Mouse (Mus musculus) heart, embryonic 10.5 days (tissue): Measurements from ENCODE around the gene Igfn1. TPM values are rescaled to one million over a fixed set of nuclear protein-coding genes. Genes with fewer than 3 reads are reported as not detected.

ENCODE experiments used
- DNase-seq: peaks from one replicate; pipeline ENCODE4 v3.0.0-alpha.2; 2017; ENCODE audit warnings: low spot score
- H3K27ac ChIP-seq: fragments of 300-500 bp; sonication (generic); 2 replicates; pipeline ENCODE4 v1.5.1; 2016; ENCODE audit warnings: mild to moderate bottlenecking
- H3K27me3 ChIP-seq: fragments of 300-500 bp; sonication (generic); 2 replicates; pipeline ENCODE4 v1.6.1; 2016; ENCODE audit warnings: mild to moderate bottlenecking; ENCODE audit not compliant: poor library complexity, insufficient read depth, severe bottlenecking
- H3K36me3 ChIP-seq: fragments of 300-500 bp; sonication (generic); 2 replicates; pipeline ENCODE4 v1.6.1; 2016; ENCODE audit warnings: mild to moderate bottlenecking, moderate library complexity
- H3K4me1 ChIP-seq: fragments of 300-500 bp; sonication (generic); 2 replicates; pipeline ENCODE4 v1.6.1; 2016; ENCODE audit warnings: mild to moderate bottlenecking
- H3K4me3 ChIP-seq: fragments of 300-500 bp; sonication (generic); 2 replicates; pipeline ENCODE4 v1.5.1; 2016; ENCODE audit warnings: mild to moderate bottlenecking, moderate library complexity
- H3K9me3 ChIP-seq: fragments of 300-500 bp; sonication (generic); 2 replicates; pipeline ENCODE4 v1.6.1; 2016; ENCODE audit warnings: mild to moderate bottlenecking, moderate library complexity
- WGBS: fragments of 180-500 bp; shearing (Covaris S2); methylation state at CpG from one replicate; pipeline ENCODE4 v1.1.7; 2016; 5-methylcytosine and 5-hydroxymethylcytosine counted together
- polyA plus RNA-seq: library from polyadenylated mRNA; unstranded; fragments of >200 nt; fragmentation: Nextera tagmentation; extraction: Ambion mirVana; gene quantifications from 2 replicates; pipeline ENCODE4 v1.2.1, GENCODE M21; 2016

The Igfn1 gene
- not detected in 2 replicates for polyA plus RNA-seq

- H3K9me3 ChIP-seq: no peaks in the 10 kb centered on the region
- H3K27me3 ChIP-seq: peaks cover 13% of the 10 kb centered on the region
- H3K4me3 ChIP-seq: peak within 1 kb of the TSS; percentile 61
- no peaks in the 10 kb centered on the region for H3K36me3 ChIP-seq
- no peak within 1 kb of the TSS for H3K27ac ChIP-seq
- WGBS: 82% methylated on average over 3 of the region's 3 CpGs
- peaks cover 9% of the 10 kb centered on the region; the same call in 1 of the 2 replicates for H3K4me1 ChIP-seq
- no peak for DNase-seq
Measured at GRCm38 (mm10) chr1:136006292-136006748, at the start of gene Igfn1. TSS of gene Igfn1 (minus strand) at chr1:136006342.

GRCm38 (mm10) chr1:136055771-136056170, 49.6 kb upstream of the Igfn1 start:
- peaks cover 41% of the 10 kb centered on the region for H3K27me3 ChIP-seq
- H3K4me3 ChIP-seq: no peak overlapping the region
- H3K27ac ChIP-seq: no peak overlapping the region
- peaks cover 38% of the 10 kb centered on the region for H3K4me1 ChIP-seq
- no peak for DNase-seq
- no peaks in the 10 kb centered on the region for H3K36me3 ChIP-seq
- H3K9me3 ChIP-seq: no peaks in the 10 kb centered on the region
- WGBS: 84% methylated on average over 3 of the region's 3 CpGs

DNA sequence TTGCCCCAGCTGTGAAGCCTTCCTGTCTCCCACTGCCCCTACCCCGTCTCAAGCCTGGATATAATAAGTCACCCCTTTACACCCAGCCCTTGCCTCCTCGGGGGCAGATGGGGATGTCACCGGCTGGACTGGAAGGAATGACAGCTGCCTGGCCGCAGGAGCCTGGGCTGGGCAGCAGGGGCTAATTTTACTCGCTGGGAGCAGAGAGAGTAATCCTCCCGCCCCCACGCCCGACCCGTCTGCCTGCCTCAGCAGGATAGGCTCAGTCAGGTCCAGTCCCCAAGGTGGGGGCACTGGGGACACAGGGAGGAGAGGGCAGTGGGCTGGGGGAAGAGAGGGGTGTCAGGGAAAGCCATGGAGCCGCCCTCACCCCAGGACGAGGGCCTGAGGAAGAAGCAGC, 46.4 kb upstream of the Igfn1 start, which contains the start of gene Cacna1s:
Gene Cacna1s (plus strand): TSS at position 204 of the 400 bp plus-strand sequence.
- Histone ChIP-seq H3K4me3 (no peak within 1 kb of the TSS), H3K36me3 (no peaks in the 10 kb centered on the region), H3K27me3 (peaks cover 64% of the 10 kb centered on the region), H3K9me3 (no peaks in the 10 kb centered on the region), H3K4me1 (peaks cover 44% of the 10 kb centered on the region), H3K27ac (peak within 1 kb of the TSS; percentile 52)
- 16% methylated on average over 11 of the region's 11 CpGs for WGBS
- no peak for DNase-seq

DNA sequence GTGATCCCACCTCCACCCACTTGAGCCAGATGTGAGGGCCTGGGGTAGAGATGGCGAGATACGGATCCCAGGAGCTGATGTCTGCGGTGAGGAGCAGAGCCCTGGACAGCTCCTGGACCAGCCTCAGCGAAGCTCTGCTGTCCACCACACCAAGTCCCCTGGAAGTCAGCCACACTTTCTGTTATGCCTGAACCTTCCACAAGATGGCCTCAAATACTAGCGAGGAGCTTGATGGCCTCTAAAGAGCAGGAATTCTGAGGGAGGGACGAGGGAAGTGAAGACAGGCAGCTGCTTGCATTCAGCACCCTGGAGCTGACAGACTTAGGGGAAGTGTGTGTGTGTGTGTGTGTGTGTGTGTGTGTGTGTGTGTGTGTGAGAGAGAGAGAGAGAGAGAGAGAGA, 45.3 kb upstream of the Igfn1 start:
- Histone ChIP-seq H3K27me3 (peaks cover 64% of the 10 kb centered on the region), H3K36me3 (no peaks in the 10 kb centered on the region), H3K27ac (no peak overlapping the region), H3K9me3 (no peaks in the 10 kb centered on the region), H3K4me3 (peak overlapping the region; percentile 53), H3K4me1 (peaks cover 41% of the 10 kb centered on the region)
- WGBS: under 1% methylated on average over 6 of the region's 6 CpGs
- DNase-seq: peak; percentile 92

- Histone ChIP-seq H3K27me3 (peaks cover 64% of the 10 kb centered on the region), H3K4me3 (peak overlapping the region; percentile 53), H3K36me3 (no peaks in the 10 kb centered on the region), H3K27ac (peak overlapping the region; percentile 5; the same call in 1 of the 2 replicates), H3K9me3 (no peaks in the 10 kb centered on the region), H3K4me1 (peaks cover 41% of the 10 kb centered on the region)
- WGBS: 2% methylated on average over 36 of the region's 36 CpGs
- no peak for DNase-seq
Measured at GRCm38 (mm10) chr1:136051013-136051315, 44.8 kb upstream of the Igfn1 start.

DNA sequence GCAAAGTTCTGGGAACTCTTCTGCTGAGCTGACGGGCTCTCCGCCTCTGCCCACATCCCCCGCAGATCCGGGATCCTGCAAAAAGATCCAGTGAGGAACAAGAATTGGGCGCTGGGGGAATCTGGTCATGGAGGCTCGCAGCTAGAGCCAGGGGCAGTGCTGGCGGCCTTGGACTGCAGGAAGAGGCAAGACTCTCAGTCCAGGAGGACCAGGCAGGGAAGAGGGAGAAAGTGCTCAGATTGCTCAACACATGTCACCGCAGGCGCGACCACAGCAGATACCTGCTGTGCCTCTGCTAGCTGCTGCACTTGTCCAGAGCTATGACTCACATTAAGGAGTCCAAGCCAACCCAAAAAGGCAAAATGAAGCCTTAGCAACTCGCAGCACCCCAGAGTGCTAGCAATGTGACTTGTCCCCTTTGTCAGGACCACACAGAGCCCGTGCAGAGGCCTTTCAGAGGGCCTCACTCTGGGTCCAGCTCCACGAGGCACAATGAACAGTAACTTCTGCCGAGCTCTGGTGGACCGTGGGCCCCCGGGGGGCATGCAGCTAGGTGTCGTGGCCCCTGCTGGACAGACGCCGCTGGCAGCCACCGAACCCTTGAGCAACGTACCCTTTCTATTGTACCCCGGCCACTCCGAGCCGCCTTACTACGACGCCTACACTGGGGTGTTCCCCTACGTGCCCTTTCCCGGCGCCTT, 44.3 kb upstream of the Igfn1 start, which contains the start of gene Ascl5:
Gene Ascl5 (plus strand): TSS at position 493 of the 701 bp plus-strand sequence.
- 21% methylated on average over 29 of the region's 29 CpGs for WGBS
- no peak for DNase-seq
- H3K4me3 ChIP-seq: peak within 1 kb of the TSS; percentile 53
- H3K9me3 ChIP-seq: no peaks in the 10 kb centered on the region
- peaks cover 41% of the 10 kb centered on the region for H3K4me1 ChIP-seq
- peak within 1 kb of the TSS; percentile 5; the same call in 1 of the 2 replicates for H3K27ac ChIP-seq
- no peaks in the 10 kb centered on the region for H3K36me3 ChIP-seq
- peaks cover 64% of the 10 kb centered on the region for H3K27me3 ChIP-seq

DNA sequence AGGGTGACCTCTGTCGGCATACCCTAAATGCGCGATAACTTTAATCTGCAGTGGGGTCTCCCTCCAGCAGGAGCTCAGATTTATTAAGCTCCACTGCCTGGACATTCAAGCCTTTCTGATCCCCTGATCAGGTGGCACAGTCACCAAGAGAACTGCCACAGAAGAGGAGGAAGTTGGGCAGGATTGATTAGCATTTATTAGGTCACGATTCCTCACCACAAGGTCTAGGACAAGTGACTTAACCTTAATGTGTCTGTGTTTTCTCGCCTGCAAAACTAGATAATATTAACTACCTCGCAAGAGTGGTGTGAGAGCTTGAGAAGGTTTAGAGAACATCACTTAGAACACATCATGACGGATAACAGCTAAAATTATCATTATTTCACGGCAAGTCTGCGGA, 41.8 kb upstream of the Igfn1 start:
- Histone ChIP-seq H3K4me3 (no peak overlapping the region), H3K27ac (no peak overlapping the region), H3K4me1 (peaks cover 27% of the 10 kb centered on the region), H3K36me3 (no peaks in the 10 kb centered on the region), H3K27me3 (peaks cover 63% of the 10 kb centered on the region), H3K9me3 (no peaks in the 10 kb centered on the region)
- 74% methylated on average over 9 of the region's 9 CpGs for WGBS
- DNase-seq: no peak

GRCm38 (mm10) chr1:136047432-136047831, 41.3 kb upstream of the Igfn1 start:
- WGBS: 6% methylated on average over 2 of the region's 2 CpGs
- Histone ChIP-seq H3K9me3 (no peaks in the 10 kb centered on the region), H3K27ac (no peak overlapping the region), H3K27me3 (peaks cover 63% of the 10 kb centered on the region), H3K36me3 (no peaks in the 10 kb centered on the region), H3K4me1 (peaks cover 23% of the 10 kb centered on the region), H3K4me3 (no peak overlapping the region)
- no peak for DNase-seq

- Histone ChIP-seq H3K4me1 (peaks cover 13% of the 10 kb centered on the region), H3K36me3 (no peaks in the 10 kb centered on the region), H3K27ac (no peak overlapping the region), H3K4me3 (no peak overlapping the region), H3K9me3 (no peaks in the 10 kb centered on the region), H3K27me3 (peaks cover 63% of the 10 kb centered on the region)
- no peak for DNase-seq
- WGBS: 18% methylated on average over 4 of the region's 4 CpGs
Measured at GRCm38 (mm10) chr1:136045774-136046173, 39.6 kb upstream of the Igfn1 start.

- Histone ChIP-seq H3K4me1 (peaks cover 12% of the 10 kb centered on the region), H3K27ac (no peak overlapping the region), H3K36me3 (0 out of 2 replicates have a peak, but pooled peaks cover under 1% of the 10 kb centered on the region), H3K4me3 (no peak overlapping the region), H3K27me3 (peaks cover 62% of the 10 kb centered on the region), H3K9me3 (no peaks in the 10 kb centered on the region)
- WGBS: 27% methylated on average over 4 of the region's 4 CpGs
- DNase-seq: no peak
Measured at GRCm38 (mm10) chr1:136040874-136041273, 34.7 kb upstream of the Igfn1 start.

- H3K9me3 ChIP-seq: no peaks in the 10 kb centered on the region
- peaks cover 5% of the 10 kb centered on the region for H3K36me3 ChIP-seq
- no peak for DNase-seq
- no peak overlapping the region for H3K27ac ChIP-seq
- WGBS: 13% methylated on average over 11 of the region's 11 CpGs
- peaks cover 62% of the 10 kb centered on the region for H3K27me3 ChIP-seq
- H3K4me1 ChIP-seq: peaks cover 12% of the 10 kb centered on the region
- H3K4me3 ChIP-seq: no peak overlapping the region
Measured at GRCm38 (mm10) chr1:136040452-136040851, 34.3 kb upstream of the Igfn1 start.

DNA sequence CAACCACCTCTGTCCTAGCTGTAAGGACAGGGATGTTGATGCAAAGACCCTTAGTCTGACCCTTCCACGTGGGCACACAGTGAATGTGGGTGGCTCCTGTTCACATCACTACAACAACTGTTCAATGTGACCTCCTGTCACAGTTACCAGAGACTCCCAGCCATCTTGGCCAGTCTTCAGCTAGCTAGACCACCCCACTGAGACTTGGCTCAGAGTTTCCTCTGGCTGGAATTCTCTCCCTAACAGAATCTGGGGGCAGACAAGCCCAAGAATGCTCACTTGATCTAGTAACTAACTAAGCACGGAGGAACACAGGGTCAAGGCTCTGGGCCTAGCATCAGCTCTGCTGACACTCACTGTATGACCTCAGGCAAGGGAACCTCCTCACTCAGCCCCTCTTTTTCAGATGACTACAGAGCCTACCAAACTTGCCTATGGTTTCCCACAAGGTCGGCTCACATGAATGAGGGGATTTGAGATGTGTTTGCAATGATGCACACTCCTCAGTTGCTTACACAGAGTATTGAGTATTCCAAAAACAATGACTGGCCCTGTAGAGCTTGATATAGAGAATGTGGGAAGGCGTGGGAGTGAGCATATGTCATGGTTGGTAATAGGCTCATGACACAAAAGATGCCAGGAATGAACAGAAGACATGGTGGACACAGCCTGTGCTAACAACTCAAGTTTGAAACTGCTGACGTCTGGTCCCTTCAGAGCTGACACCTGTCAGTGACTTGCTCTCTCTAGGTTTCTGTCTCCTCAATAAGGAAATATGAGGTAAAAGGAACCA, 32.8 kb upstream of the Igfn1 start:
- Histone ChIP-seq H3K9me3 (no peaks in the 10 kb centered on the region), H3K36me3 (peaks cover 20% of the 10 kb centered on the region), H3K4me1 (peaks cover 12% of the 10 kb centered on the region), H3K27ac (no peak overlapping the region), H3K27me3 (peaks cover 54% of the 10 kb centered on the region), H3K4me3 (no peak overlapping the region)
- DNase-seq: no peak
- 70% methylated on average over 5 of the region's 5 CpGs for WGBS

GRCm38 (mm10) chr1:136032961-136033360, 26.8 kb upstream of the Igfn1 start:
- Histone ChIP-seq H3K27ac (no peak overlapping the region), H3K27me3 (no peaks in the 10 kb centered on the region), H3K4me3 (no peak overlapping the region), H3K36me3 (peaks cover 76% of the 10 kb centered on the region), H3K9me3 (no peaks in the 10 kb centered on the region), H3K4me1 (peaks cover 21% of the 10 kb centered on the region)
- DNase-seq: no peak
- WGBS: 43% methylated on average over 7 of the region's 7 CpGs
